Mouse (Mus musculus) bone marrow, adult 2 months (tissue): Measurements from ENCODE around the gene Amfr.

Source experiments
- CTCF ChIP-seq: fragments of 200-500 bp; IDR thresholded peaks from 2 replicates; pipeline ENCODE4 v1.5.1; 2011; ENCODE audit warnings: low read length, control low read depth; ENCODE audit not compliant: control insufficient read depth, insufficient read depth
- POLR2A ChIP-seq: fragments of 200-500 bp; IDR thresholded peaks from 2 replicates; pipeline ENCODE4 v1.6.1; 2011; ENCODE audit warnings: low read depth, mild to moderate bottlenecking, control low read depth, low read length, borderline replicate concordance; ENCODE audit not compliant: control insufficient read depth

- TF ChIP-seq POLR2A (no peak), CTCF (peak; percentile 38)
Observed at GRCm38 (mm10) chr8:94057157-94057854, 44.7 kb upstream of the Amfr start.
